Mouse (Mus musculus) splenic B cell, adult 2 months (primary cell): Measurements from ENCODE around the gene Efemp1.

Experiments used
- DNase-seq: peaks from one replicate; pipeline ENCODE4 v3.0.0-alpha.2; 2011; ENCODE audit warnings: low read depth, low spot score
- H3K27me3 ChIP-seq: 2 replicates; pipeline ENCODE4 v1.6.1; 2012; ENCODE audit warnings: mild to moderate bottlenecking, low read length, moderate library complexity, mixed read lengths; ENCODE audit not compliant: control insufficient read depth, poor library complexity, insufficient read depth, severe bottlenecking
- H3K36me3 ChIP-seq: 2 replicates; pipeline ENCODE4 v1.6.1; 2012; ENCODE audit warnings: mild to moderate bottlenecking, low read length, moderate library complexity, mixed read lengths; ENCODE audit not compliant: control insufficient read depth, poor library complexity, insufficient read depth, severe bottlenecking

The Efemp1 gene

DNA sequence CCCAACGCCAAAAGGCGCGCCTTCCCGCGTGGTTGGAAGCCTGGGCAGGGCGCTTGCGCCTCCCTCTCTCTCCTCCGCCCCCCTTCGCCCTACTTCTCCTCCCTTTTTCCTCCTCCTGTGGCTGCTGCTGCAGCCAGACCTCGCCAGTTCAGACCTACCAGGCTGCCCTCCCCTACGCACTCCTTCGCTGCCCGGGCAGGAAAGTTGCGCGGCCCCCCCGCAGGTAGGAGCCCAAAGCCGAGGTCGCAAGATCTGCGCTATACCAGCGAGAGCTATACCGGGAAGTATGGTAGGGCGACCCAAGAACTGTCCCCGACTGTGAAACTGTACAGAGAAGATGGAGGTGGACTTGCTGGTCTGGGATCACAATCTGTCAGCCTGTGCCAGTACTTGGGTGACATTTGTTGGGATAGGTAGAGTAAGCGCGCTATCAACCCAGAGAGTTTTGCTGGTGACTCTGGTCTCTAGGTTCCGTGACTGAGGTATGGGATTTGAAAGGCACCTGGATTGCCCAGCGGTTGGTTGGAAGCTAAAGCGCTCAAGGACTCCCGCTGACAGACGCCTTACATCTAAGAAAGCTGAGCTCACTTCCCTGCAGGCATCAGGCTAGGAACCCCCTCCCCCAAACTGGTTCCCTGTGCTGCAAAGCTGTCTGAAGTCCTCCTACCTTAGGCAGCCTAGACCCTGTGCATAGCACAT, at the start of gene Efemp1:
TSS of gene Efemp1 (plus strand) at position 103 of the 699 bp plus-strand sequence.
- H3K36me3 ChIP-seq, result no peaks in the 10 kb centered on the region
- no peaks in the 10 kb centered on the region for H3K27me3 ChIP-seq
- DNase-seq, result no peak

DNA sequence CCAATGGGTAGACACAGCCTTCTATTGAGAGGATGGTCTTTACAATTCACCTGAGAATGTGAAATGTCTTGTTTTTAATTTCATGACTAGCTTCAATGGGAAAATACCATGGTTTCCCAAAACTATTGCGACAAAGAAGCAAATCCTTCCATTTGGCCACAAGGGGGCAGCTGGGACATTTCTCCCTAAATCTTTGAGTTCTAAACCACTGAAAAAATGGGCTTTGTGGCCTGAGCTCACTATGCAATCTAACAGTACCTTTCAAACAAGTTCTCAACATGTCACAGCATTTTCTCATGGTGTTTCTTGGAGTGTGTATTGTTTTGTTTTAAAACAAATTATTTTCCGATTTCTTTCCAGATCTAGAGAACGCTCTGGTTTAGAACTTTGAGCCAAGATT, 44.3 kb upstream of the Efemp1 start:
- DNase-seq, result no peak
- Histone ChIP-seq H3K36me3 (no peaks in the 10 kb centered on the region), H3K27me3 (no peaks in the 10 kb centered on the region)

DNA sequence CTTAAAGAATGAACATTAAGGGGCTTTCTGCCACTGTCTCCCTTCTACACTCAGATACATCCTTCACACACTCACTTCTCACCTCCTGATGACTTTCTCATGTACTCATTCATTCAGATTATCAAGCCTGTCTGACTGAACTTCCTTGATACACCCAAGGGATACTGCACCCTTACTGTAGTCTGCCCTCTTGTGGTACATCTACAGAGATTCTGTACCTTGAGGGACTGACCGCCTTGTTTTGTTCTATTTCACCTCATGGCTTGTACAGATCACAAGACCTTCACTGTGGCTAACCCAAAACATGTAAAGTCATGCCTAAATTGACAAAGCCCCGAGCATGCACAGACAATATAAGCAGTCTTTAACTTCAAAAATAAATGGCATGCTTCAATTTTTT, 41.1 kb upstream of the Efemp1 start:
- no peak for DNase-seq
- Histone ChIP-seq H3K36me3 (no peaks in the 10 kb centered on the region), H3K27me3 (no peaks in the 10 kb centered on the region)

DNA sequence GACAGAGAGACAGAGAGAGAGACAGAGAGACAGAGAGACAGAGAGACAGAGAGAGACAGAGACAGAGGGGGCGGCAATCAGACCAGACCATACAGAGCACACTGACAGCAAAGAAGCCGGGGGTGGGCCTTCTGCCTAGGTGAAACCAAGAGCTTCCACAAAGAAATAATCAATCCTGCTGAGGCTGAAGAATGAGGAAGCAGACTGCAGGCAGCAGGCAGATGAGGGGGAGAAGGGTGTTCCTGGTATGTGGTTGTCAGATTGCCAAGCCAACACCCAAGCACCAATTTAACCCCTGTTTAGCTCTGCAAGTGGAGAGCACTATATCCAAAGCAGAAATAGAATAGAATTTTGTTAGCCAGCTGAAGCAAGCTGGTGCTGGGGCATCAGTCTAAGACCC, 40.4 kb upstream of the Efemp1 start:
- H3K36me3 ChIP-seq, result no peaks in the 10 kb centered on the region
- DNase-seq, result no peak
- H3K27me3 ChIP-seq, result no peaks in the 10 kb centered on the region

DNA sequence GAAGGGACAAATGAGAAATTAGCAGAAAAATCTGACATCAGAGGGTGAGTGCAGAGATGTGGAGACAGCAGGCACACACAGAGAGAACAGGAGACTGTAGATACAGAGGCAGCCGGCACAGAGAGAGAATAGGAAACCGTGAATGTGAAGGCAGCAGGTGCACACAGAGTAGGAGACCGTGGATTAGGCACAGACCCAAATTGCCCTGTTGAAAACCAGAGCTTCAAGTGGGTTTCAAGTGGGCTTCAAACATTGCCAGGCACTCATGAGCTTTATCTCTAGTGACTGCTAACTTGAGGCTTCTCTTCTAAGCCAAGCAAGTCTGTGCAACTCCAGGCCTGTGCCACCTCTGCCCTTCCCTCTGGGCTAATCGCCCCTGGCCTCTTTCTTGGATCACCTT, 35.6 kb upstream of the Efemp1 start:
- no peaks in the 10 kb centered on the region for H3K27me3 ChIP-seq
- no peak for DNase-seq
- no peaks in the 10 kb centered on the region for H3K36me3 ChIP-seq

DNA sequence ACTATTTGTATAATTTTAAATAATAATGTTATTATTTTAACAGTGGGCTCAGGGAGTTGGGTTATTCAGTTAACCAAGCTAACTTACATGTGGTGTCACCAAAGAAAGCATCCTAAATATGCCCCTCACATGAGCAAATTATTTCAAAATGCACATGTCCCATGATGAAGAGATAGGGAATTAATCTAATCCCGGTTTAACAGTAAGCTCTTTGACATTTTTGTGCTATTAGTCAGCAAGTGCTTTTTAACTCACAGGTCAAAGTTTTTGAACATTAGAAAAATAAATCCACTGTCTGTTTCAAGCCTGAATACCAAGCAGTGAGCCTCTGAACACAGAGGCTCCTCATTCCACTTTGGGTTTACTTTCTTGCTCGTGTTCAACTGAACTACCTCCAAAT, 26.1 kb upstream of the Efemp1 start:
- no peaks in the 10 kb centered on the region for H3K27me3 ChIP-seq
- no peak for DNase-seq

DNA sequence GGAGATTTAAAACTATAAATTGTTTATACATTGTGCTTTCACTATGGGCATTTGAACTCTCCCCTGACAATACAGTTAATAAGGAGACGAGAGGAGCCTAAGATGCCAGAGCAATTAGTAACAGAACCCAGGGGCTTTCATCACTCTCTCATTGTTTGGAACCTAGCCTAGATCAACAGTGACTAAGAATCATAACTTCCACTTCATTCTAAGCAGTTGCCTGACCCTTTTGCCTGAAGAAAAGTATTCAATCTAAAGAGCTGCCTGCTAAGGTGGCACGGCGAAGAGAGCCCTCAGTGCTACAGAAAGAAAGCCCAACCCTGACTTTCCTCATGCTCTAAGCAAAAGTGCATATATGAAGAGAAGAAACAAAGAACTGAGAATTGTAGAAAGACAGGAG, 19.2 kb upstream of the Efemp1 start:
- Histone ChIP-seq H3K27me3 (no peaks in the 10 kb centered on the region), H3K36me3 (no peaks in the 10 kb centered on the region)
- DNase-seq, result no peak

More for the DNA sequence above, 26.1 kb upstream of the Efemp1 start:
- no peaks in the 10 kb centered on the region for H3K36me3 ChIP-seq

DNA sequence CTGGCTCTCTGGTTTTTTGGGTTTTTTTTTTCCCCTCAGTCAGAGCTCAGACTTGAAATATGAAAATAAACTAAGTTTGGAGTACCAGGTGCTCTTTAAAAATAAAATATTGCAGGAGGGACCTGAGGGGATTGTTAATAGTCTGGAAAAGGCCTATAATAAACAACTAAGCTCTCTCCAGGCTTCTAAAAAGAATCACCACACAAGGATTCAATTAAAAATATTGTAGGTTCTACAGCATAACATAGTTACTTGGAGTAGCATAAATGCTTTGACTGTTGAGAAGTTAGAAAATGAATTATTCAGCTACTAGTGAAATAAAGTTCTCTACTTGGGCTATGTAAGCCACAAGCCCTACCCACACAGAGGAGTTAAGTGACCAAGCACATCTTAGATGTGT, 17.9 kb upstream of the Efemp1 start:
- Histone ChIP-seq H3K27me3 (no peaks in the 10 kb centered on the region), H3K36me3 (no peaks in the 10 kb centered on the region)
- no peak for DNase-seq

DNA sequence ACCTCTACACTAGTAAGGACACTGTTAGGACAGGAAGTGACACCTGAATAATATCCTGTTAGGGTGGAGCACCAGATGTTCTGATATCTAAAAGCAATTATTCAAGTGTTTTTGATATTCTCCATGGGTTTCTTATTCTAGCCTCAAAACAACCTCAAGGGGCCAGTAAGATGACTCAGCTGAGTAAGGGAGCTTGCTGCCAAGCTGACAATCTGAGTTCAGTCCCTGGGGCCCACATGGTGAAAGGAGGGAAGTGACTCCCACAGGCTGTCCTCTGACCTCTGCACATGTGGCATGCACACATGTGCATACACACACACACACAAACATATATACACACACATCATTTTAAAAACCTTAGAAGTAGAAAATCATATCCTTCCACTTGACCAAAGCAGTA, 3.2 kb upstream of the Efemp1 start:
- no peak for DNase-seq
- Histone ChIP-seq H3K27me3 (no peaks in the 10 kb centered on the region), H3K36me3 (no peaks in the 10 kb centered on the region)

DNA sequence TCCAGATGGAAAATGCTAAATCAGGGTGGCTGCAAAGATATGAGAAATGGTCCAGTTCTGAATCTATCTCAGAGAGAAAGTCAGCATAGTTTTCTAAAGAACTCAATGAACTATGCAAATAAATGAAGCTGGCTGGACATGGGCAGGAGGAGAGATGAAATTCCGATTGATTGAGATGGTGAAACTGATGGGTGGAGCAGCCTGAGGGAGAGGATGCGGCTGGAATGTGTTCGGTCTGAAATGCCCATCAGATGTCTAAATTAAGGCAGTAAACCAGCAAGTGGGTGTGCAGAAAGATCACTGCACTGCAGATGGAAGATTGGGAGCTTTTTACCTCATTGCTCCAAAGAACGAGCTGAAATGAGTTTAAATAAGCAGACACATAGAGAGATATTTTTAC, 1.4 kb upstream of the Efemp1 start:
- Histone ChIP-seq H3K27me3 (no peaks in the 10 kb centered on the region), H3K36me3 (no peaks in the 10 kb centered on the region)
- DNase-seq, result no peak

DNA sequence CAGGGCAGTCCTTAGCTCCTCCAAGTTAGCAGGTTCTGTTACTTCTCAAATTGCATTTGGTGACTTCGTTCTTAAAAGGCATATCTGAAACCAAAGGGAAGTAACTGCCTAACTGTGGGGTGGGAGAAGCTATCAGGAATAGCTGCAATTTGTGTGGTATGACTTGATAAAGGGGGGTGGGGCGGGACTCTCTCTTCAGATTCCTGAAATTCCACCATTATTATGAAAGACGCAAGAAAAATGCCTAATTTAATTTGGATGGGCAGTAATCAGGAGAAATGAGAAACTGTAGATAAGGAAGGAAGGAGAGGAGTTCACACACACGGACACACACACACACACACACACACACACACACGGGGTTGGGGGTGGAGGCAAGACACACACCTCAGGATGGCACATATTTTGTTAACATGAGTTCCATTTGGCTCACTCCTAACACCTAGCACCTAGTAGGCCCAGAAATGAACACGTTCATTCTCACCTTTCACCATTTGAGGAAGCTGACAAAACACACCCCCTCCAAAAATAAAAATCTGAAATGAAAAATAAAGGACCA, 564 bp upstream of the Efemp1 start:
- no peak for DNase-seq
- Histone ChIP-seq H3K36me3 (no peaks in the 10 kb centered on the region), H3K27me3 (no peaks in the 10 kb centered on the region)

DNA sequence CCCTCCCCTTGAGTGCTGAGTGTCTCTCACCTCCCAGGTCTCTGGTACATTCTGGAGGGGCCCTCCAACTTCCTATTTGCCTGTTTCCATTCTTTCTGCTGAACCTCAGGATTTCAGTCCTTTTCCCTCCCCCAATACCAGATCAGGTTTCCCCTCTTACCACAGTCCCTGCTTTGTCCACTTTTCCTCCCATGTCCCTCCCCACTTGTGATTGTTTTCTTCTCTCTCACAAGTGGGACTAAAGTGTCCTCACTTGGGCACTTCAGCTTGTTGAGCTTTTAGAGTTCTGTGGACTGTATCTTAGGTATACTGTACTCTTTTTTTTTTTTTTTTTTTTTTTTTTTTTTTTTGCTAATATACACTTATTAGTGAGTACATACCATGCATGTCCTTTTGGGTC, 6.1 kb downstream of the Efemp1 start:
- no peak for DNase-seq
- H3K36me3 ChIP-seq, result no peaks in the 10 kb centered on the region

DNA sequence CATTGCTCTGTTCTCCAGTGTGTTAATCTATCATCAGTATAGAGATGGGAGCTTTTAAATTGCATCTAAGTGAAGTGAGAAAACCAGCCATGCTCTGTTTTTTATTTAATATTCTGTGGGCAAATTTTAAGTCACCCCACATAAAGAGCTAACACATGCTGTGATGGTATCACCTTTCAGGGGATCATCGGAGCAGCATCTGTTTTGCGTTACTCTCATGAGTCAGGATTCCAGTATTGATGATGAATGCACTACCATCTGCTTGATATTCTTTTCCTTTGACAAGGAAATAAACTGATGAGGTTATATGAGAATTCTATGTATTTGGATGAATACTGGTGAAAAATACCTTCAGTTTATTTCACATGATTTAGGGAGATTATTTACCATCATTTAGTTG, 16.1 kb downstream of the Efemp1 start:
- no peak for DNase-seq
- Histone ChIP-seq H3K27me3 (no peaks in the 10 kb centered on the region), H3K36me3 (no peaks in the 10 kb centered on the region)

More for the DNA sequence above, 6.1 kb downstream of the Efemp1 start:
- H3K27me3 ChIP-seq, result no peaks in the 10 kb centered on the region

DNA sequence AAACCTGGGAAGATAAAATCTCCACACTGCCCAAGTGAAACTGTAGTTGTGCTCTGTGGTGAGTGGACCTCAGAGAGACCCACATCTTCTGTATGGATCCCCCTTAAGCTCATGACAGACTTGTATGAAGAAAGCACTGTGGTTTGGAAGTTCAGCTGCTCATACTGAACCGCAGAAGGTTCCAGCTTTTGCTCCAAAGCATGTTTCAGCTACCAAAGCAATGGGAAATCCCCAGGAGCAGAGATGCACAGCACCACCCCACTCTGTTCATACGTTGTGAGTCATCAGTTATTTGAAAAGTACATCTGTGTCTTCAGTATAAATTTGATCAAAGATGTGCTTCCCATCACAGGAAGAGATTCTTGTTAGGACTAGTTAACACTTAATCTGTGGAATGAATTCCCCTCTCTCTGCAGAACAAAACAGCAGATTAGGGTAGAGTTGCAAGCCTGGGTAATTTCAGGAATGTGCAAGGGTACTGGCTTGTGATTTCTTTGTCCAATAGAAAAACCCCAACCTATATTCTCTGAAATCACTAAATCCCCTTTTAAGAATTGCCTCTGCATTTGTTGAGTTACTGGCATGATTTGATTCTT, 28.5 kb downstream of the Efemp1 start:
- H3K27me3 ChIP-seq, result no peaks in the 10 kb centered on the region
- DNase-seq, result no peak
- H3K36me3 ChIP-seq, result no peaks in the 10 kb centered on the region

DNA sequence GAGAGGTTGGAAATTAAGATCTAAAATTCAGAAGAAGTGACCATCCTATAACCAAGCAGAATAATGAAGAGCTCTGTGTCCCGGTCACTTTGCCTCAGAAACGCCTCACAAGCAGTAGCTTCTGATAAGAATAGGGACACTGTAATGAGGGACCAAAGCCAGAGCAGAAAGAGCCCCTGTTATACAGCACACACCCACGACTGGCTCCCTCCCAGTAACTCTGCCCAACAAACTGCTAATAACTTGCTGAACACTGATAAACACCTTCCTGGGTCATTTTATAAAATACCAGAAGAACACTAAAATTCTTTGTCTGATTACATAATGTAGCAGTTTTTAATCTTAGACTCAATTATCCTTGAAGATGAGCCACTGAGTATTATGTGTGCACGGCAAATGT, 30.1 kb downstream of the Efemp1 start:
- DNase-seq, result no peak
- Histone ChIP-seq H3K27me3 (no peaks in the 10 kb centered on the region), H3K36me3 (no peaks in the 10 kb centered on the region)
